Mouse (Mus musculus) stomach, postnatal 0 days (tissue): ENCODE results near the gene Efcab12.

Experiments
- CTCF ChIP-seq: IDR thresholded peaks from 2 replicates; pipeline ENCODE4 v1.5.1; 2016; ENCODE audit warnings: antibody characterized with exemption, low read depth, mild to moderate bottlenecking, moderate library complexity
- EP300 ChIP-seq: optimal IDR thresholded peaks from 2 replicates; pipeline ENCODE3; 2016; ENCODE audit warnings: antibody characterized with exemption

DNA sequence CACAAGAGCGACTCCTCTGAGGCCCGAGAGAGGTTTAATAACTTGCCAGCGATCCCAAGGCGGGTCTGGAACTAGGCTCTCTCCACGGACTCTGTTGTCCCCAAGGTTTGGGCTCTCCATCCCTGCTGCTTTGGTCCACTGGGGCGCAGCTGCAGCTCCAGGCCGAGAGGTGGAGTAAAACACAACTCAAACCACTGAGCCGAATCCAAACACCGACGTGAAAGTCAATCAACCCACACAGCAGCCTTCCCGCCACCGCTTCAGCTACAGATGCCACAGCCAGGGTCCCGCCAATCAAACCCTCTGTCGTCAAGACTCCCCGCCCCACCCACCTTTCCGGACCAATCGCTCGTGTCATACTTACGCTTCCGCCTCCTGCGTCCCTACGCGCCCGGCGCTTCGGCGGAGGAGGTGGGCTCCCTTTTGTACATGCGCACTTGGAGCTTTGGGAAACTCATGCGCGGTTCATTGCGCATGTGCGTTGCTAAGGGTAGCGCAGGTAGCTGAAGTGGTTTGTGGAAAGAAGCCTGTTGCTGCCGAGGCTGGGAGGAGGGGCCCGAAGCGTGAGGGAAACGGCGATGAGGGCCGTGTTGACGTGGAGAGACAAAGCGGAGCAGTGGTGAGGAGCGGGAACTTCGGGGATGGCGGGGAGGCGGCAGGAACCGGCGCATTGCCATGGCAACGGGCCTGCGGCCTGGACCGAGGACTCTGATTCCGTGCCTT, 15.0 kb upstream of the Efcab12 start, which contains the start of the genes Mbd4 and Ift122:
- TF ChIP-seq CTCF = peak; percentile 74
- TF ChIP-seq EP300 = no peak
